Mouse (Mus musculus): ENCODE data around the gene Dnah14. TPM values are rescaled to one million over a fixed set of nuclear protein-coding genes. Genes with fewer than 3 reads are reported as not detected.

Gene Dnah14
- polyA plus RNA-seq, 1 experiment: 2.2 TPM

DNA sequence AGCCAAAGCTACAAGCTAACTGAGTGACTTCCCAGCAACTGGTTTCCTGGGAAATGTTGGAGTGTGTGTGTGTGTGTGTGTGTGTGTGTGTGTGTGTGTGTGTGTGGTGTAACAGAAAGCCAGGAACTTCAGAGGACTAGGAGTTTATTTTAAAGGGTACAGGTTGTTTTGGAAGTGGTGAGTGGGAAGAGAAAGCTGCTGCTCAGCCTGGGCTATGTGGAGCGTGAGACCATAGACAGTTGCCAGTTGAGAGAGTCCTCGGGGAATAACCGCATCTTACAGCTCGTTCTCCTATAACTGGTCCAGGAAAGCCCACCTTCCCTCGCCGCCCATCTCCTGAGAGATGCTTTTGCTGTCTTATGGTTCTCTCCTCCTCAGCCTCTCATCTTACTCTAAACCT, 12.8 kb downstream of the Dnah14 start:
- Histone ChIP-seq H3K4me1 (ENCODE audit: control insufficient read depth, insufficient read depth, low read length) (no peaks in the 10 kb centered on the region), H3K4me3 (ENCODE audit: insufficient read depth, low read length) (no peak overlapping the region), H3K27ac (ENCODE audit: insufficient read depth, low read length) (no peak overlapping the region)
- TF ChIP-seq CTCF (IDR thresholded peaks at IDR 0.05; ENCODE audit: extremely low read depth, insufficient read depth, low read length): no peak
- TF ChIP-seq POLR2A (IDR thresholded peaks at IDR 0.05; ENCODE audit: extremely low read depth, insufficient read depth, low read length): no peak

DNA sequence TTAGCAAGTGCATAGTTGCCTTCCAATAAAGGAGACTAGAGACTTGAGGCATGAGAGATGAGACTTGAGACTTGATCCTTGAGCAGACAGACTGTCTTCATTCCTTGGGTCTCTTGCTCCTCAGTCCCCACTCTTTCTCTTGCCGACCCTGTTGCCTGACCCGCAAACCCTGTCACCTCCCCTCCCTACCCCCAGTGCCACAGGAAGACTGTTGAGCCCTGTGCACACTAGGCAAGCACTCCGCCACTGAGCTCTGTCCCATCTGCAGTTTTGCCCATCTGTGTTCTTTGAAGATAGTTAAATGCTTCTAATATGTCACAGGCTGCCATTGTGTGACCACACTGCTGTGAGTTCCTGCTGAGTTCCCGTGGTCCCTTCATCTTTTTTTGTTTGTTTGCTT, 23.0 kb downstream of the Dnah14 start:
- Histone ChIP-seq H3K4me1 (ENCODE audit: control insufficient read depth, insufficient read depth, low read length) (no peaks in the 10 kb centered on the region), H3K4me3 (ENCODE audit: insufficient read depth, low read length) (no peak overlapping the region), H3K27ac (ENCODE audit: insufficient read depth, low read length) (no peak overlapping the region)
- TF ChIP-seq CTCF (IDR thresholded peaks at IDR 0.05; ENCODE audit: extremely low read depth, insufficient read depth, low read length) (no peak), POLR2A (IDR thresholded peaks at IDR 0.05; ENCODE audit: extremely low read depth, insufficient read depth, low read length) (no peak)

DNA sequence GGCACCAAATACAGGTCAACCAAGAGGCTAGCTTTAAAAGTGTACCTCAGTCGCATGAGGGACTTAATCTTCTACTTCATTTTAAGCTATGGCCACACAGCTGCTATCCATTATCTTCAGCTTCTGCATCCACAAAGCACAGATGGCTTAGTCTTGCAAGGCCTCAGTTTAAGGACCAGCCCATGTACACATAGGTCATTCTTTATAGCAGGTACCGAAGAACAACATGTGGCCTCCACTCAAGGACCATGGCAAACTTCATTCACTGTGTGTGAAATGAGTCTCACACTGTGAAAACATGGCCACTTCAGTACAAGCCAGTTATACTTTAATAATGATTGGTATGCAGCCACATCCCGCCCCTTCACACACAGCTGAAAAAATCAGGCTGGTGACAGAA, 34.8 kb downstream of the Dnah14 start:
- TF ChIP-seq CTCF (IDR thresholded peaks at IDR 0.05; ENCODE audit: extremely low read depth, insufficient read depth, low read length) (no peak), POLR2A (IDR thresholded peaks at IDR 0.05; ENCODE audit: extremely low read depth, insufficient read depth, low read length) (no peak)
- Histone ChIP-seq H3K4me3 (ENCODE audit: insufficient read depth, low read length) (no peak overlapping the region), H3K27ac (ENCODE audit: insufficient read depth, low read length) (no peak overlapping the region), H3K4me1 (ENCODE audit: control insufficient read depth, insufficient read depth, low read length) (no peaks in the 10 kb centered on the region)

DNA sequence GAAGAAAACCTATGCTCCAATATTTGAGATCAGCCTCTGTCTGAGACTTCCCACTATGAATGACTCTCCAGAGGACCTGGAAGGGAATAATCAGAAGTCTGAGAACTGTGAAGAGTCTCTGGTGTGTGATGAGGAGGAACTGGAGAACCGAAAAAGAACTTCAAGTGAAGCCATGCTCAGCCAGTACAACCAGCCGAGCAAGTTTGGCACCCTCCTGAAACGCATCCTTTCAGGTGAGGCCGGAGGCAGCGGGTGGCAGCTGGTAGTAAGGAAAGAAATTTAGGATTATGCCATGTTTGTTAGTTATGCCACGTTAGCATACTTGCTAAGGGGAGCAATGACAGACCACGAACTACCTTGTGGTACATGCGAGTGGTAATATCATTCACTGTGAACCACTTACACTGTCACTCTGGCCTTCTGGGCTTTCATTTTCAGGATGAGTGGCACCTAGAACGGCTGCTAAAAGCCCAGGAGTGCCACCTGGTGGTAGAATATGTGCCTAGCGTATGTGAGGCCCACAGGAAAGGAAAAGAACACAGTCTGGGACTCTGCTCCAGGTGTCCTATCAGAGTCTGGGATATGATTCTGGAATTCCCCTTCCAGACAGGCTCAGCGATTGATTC, 39.6 kb downstream of the Dnah14 start:
- H3K4me1 ChIP-seq (ENCODE audit: control insufficient read depth, insufficient read depth, low read length): no peaks in the 10 kb centered on the region
- TF ChIP-seq POLR2A (IDR thresholded peaks at IDR 0.05; ENCODE audit: extremely low read depth, insufficient read depth, low read length) (no peak), CTCF (IDR thresholded peaks at IDR 0.05; ENCODE audit: extremely low read depth, insufficient read depth, low read length) (peak; percentile 76)

DNA sequence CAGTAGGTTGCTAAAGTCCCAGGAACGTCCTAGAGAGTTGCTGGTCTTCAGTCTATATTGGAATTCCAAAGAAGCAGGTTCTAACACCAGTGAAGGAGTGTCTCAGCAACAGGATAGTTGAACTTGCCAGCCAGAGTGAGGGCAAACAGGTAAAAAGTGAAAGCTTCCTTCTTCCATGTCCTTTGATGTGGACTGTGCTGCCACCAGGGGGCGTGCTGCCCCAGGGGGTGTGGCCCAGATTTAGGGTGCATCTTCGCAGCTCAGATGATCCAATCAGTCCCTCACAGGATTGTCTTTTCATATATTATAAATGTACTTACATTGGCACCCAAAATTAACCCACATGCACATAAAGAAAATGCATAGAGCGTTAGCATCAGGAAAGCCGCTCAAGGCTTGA, 41.0 kb downstream of the Dnah14 start:
- H3K4me3 ChIP-seq (ENCODE audit: insufficient read depth, low read length): no peak overlapping the region
- no peak overlapping the region for H3K27ac ChIP-seq (ENCODE audit: insufficient read depth, low read length)
- H3K4me1 ChIP-seq (ENCODE audit: control insufficient read depth, insufficient read depth, low read length): no peaks in the 10 kb centered on the region
- TF ChIP-seq CTCF (IDR thresholded peaks at IDR 0.05; ENCODE audit: extremely low read depth, insufficient read depth, low read length) (peak; percentile 46; the same call in 1 of the 2 replicates), POLR2A (IDR thresholded peaks at IDR 0.05; ENCODE audit: extremely low read depth, insufficient read depth, low read length) (no peak)

More for the DNA sequence above, 39.6 kb downstream of the Dnah14 start:
- Histone ChIP-seq H3K27ac (ENCODE audit: insufficient read depth, low read length) (no peak overlapping the region), H3K4me3 (ENCODE audit: insufficient read depth, low read length) (no peak overlapping the region)

DNA sequence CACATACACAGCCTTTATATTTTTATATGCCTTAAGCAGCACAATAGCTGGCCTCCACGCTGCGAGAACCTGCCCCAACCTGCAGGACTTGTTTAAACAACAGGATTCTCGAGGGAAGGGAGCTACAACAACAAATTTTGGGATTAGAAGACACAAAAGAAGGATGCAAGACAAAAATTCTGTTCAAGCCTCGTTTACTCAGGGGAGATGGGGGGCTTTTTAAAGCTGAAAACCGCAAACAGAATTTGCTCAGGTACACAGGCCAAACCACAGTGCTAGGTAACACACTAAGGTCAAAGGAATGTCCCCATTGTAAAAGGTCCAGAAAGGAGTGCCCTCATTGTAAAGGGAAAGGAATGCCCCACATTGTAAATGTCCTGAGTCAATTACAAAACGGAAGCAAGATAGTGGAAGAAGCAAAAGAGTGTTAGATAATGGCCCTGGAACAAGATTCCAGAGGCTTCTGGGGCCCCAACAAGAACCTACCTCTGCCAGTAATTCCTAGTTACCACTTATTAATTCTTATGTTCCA, 46.9 kb downstream of the Dnah14 start:
- TF ChIP-seq POLR2A (IDR thresholded peaks at IDR 0.05; ENCODE audit: extremely low read depth, insufficient read depth, low read length): no peak
- no peak for TF ChIP-seq CTCF (IDR thresholded peaks at IDR 0.05; ENCODE audit: extremely low read depth, insufficient read depth, low read length)
- Histone ChIP-seq H3K27ac (ENCODE audit: insufficient read depth, low read length) (no peak overlapping the region), H3K4me1 (ENCODE audit: control insufficient read depth, insufficient read depth, low read length) (no peaks in the 10 kb centered on the region; the same call in 1 of the 2 replicates), H3K4me3 (ENCODE audit: insufficient read depth, low read length) (no peak overlapping the region)

DNA sequence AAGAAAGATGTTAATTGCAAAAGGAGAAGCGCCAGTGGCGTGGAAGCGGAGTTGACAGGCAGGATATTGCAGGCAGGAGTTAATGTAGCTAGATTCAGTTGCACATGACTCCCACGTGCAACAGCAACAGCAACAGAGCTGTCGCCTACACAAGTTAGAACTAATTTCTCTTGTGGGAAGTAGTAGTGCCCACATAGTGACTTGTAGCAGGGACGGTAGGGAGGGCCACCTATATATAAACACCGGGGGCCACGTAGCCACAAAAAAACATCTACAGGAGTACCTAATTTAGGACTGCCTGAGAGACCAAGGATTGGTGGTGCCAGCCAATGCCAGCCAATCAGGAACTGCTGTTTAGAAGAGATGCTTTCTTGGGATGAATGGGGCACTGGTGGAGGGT, 48.5 kb downstream of the Dnah14 start:
- Histone ChIP-seq H3K4me1 (ENCODE audit: control insufficient read depth, insufficient read depth, low read length) (no peaks in the 10 kb centered on the region; the same call in 1 of the 2 replicates), H3K4me3 (ENCODE audit: insufficient read depth, low read length) (no peak overlapping the region), H3K27ac (ENCODE audit: insufficient read depth, low read length) (no peak overlapping the region)
- no peak for TF ChIP-seq CTCF (IDR thresholded peaks at IDR 0.05; ENCODE audit: extremely low read depth, insufficient read depth, low read length)
- no peak for TF ChIP-seq POLR2A (IDR thresholded peaks at IDR 0.05; ENCODE audit: extremely low read depth, insufficient read depth, low read length)

DNA sequence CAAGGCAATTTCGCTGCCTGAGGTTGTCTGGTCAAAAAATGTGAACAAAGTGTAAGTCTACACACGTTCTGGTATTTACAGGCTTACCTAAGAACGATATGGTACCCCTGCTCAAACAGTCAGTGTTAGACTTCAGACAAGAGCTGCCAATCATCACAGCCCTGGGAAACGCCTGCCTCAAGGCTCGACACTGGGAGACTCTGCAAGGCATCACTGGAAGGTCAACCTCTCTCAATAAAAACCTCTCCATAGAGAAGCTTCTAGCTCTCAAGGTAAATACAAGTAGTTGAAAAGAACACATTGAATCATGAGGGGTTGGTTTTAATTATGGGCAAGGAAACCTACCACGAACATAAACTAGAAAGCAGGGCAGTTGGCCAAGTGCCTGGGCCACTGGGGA, 51.9 kb downstream of the Dnah14 start:
- H3K4me3 ChIP-seq (ENCODE audit: insufficient read depth, low read length): no peak overlapping the region
- TF ChIP-seq POLR2A (IDR thresholded peaks at IDR 0.05; ENCODE audit: extremely low read depth, insufficient read depth, low read length): no peak
- TF ChIP-seq CTCF (IDR thresholded peaks at IDR 0.05; ENCODE audit: extremely low read depth, insufficient read depth, low read length): no peak

DNA sequence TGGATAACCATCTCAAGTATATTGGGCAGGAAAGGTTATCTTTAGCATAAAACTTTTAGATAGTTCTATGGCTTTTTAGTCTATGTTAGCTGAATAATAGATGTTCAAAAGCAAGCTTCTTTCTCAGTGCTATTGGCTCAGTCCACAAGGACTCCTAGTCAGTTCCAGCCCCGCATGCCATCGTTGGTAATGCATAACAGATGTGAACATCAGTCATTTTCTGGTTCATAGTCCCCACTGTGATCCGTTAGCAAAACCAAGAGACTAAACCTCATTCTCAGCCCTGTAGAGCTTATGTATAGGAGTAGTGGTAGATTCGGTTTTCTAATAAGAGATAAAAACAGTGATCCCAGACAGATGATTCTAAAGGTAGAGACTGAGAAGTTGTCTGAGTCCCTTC, 55.0 kb downstream of the Dnah14 start:
- H3K4me3 ChIP-seq (ENCODE audit: insufficient read depth, low read length): no peak overlapping the region

More for the DNA sequence above, 51.9 kb downstream of the Dnah14 start:
- Histone ChIP-seq H3K27ac (ENCODE audit: insufficient read depth, low read length) (no peak overlapping the region), H3K4me1 (ENCODE audit: control insufficient read depth, insufficient read depth, low read length) (no peaks in the 10 kb centered on the region; the same call in 1 of the 2 replicates)

More for the DNA sequence above, 55.0 kb downstream of the Dnah14 start:
- Histone ChIP-seq H3K4me1 (ENCODE audit: control insufficient read depth, insufficient read depth, low read length) (no peaks in the 10 kb centered on the region; the same call in 1 of the 2 replicates), H3K27ac (ENCODE audit: insufficient read depth, low read length) (no peak overlapping the region)
- TF ChIP-seq CTCF (IDR thresholded peaks at IDR 0.05; ENCODE audit: extremely low read depth, insufficient read depth, low read length) (no peak), POLR2A (IDR thresholded peaks at IDR 0.05; ENCODE audit: extremely low read depth, insufficient read depth, low read length) (no peak)
